Mouse (Mus musculus): ENCODE results near the gene Arhgef18. TPM values are rescaled to one million over a fixed set of nuclear protein-coding genes. Genes with fewer than 3 reads are reported as not detected.

The Arhgef18 gene
- polyA plus RNA-seq, 1 experiment from 2014 or later, result 6.6 TPM

DNA sequence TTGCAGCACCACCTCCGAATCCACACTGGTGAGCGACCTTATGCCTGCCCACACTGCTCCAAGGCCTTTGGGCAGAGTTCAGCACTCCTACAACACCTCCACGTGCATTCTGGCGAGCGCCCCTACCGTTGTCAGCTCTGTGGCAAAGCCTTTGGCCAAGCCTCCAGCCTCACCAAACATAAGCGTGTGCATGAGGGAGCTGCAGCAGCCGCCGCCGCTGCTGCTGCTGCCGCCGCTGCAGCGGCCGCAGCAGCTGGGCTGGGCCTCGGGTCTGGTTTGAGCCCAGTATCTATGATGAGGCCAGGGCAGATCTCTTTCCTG is 103.6 kb downstream of the Arhgef18 start:
- H3K9me3 ChIP-seq, result no peaks in the 10 kb centered on the region
- no peak overlapping the region for H3K9ac ChIP-seq
- H3K27ac ChIP-seq, result no peak overlapping the region
- 90% methylated on average over 15 of the region's 15 CpGs for WGBS
- no peak for ATAC-seq
- H3K4me2 ChIP-seq (replicated peaks), result no peak overlapping the region
- H3K36me3 ChIP-seq, result peaks cover 18% of the 10 kb centered on the region
- no peaks in the 10 kb centered on the region for H3K27me3 ChIP-seq (replicated peaks)
- no peak overlapping the region for H3K4me3 ChIP-seq (replicated peaks)
- peaks cover 12% of the 10 kb centered on the region for H3K4me1 ChIP-seq (replicated peaks)

DNA sequence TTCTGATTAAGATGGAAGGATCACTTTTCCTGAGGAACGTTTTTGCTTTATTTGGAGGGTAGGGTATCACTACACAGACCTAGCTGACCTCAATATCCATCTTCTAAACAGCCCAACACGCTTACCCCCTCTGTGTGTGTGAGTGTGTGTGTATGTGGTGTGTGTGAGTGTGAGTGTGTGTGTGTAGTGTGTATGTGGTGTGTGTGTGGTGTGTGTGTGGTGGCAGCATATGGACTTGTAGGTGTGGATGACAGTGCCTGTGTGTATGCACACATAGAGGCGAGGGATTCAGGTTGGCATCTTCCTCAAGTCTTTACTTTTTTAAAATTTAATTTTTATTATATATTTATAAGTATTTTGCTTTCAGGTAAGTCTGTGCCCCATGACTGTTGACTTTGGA is 105.8 kb downstream of the Arhgef18 start:
- Histone ChIP-seq H3K9ac (no peak overlapping the region), H3K27me3 (replicated peaks) (no peaks in the 10 kb centered on the region), H3K4me3 (replicated peaks) (no peak overlapping the region), H3K4me1 (replicated peaks) (peaks cover 12% of the 10 kb centered on the region), H3K27ac (no peak overlapping the region), H3K4me2 (replicated peaks) (no peak overlapping the region), H3K9me3 (no peaks in the 10 kb centered on the region), H3K36me3 (peaks cover 18% of the 10 kb centered on the region)
- WGBS, result 87% methylated on average over 3 of the region's 3 CpGs
- no peak for ATAC-seq

GRCm38 (mm10) chr8:3499751-3500150 is 106.9 kb downstream of the Arhgef18 start:
- Histone ChIP-seq H3K9me3 (no peaks in the 10 kb centered on the region), H3K9ac (peak overlapping the region; percentile 57), H3K27ac (peak overlapping the region; percentile 82), H3K4me3 (replicated peaks) (peak overlapping the region; percentile 86), H3K36me3 (peaks cover 17% of the 10 kb centered on the region), H3K4me2 (replicated peaks) (peak overlapping the region; percentile 70), H3K27me3 (replicated peaks) (no peaks in the 10 kb centered on the region), H3K4me1 (replicated peaks) (peaks cover 6% of the 10 kb centered on the region)
- WGBS, result 1% methylated on average over 8 of the region's 8 CpGs
- ATAC-seq, result peak; percentile 29

GRCm38 (mm10) chr8:3500235-3501090 is 107.7 kb downstream of the Arhgef18 start, which contains the start of gene Mcoln1:
Gene Mcoln1, plus strand, starts transcription at chr8:3500457.
- peaks cover 13% of the 10 kb centered on the region for H3K36me3 ChIP-seq
- no peaks in the 10 kb centered on the region for H3K9me3 ChIP-seq
- H3K27me3 ChIP-seq (replicated peaks), result no peaks in the 10 kb centered on the region
- peak within 1 kb of the TSS; percentile 82 for H3K27ac ChIP-seq
- peak within 1 kb of the TSS; percentile 86 for H3K4me3 ChIP-seq (replicated peaks)
- peak; percentile 93 for ATAC-seq
- peak within 1 kb of the TSS; percentile 74 for H3K9ac ChIP-seq
- H3K4me2 ChIP-seq (replicated peaks), result peak within 1 kb of the TSS; percentile 70
- H3K4me1 ChIP-seq (replicated peaks), result peaks cover 6% of the 10 kb centered on the region
- under 1% methylated on average over 70 of the region's 70 CpGs for WGBS

DNA sequence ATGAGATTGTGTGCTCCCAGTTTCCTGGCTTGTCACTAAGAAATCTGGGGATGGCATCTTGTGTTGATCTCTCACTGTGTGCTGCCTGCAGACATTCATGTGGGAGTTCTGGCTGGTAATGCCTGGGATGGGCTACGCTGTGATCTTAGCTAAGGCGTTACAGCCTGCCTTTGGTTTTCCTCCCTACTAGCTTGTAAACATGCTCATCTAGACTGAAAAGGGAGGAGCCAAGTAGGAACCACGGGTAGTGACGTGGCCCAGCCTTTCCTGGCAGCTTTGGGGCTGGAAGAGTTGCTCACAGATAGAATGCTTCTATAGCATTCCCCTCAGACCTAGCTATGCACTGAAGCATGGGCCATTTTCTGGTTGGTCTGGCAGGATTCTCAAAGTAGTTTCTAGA is 109.4 kb downstream of the Arhgef18 start:
- no peaks in the 10 kb centered on the region for H3K9me3 ChIP-seq
- no peaks in the 10 kb centered on the region for H3K27me3 ChIP-seq (replicated peaks)
- no peak overlapping the region for H3K4me2 ChIP-seq (replicated peaks)
- H3K4me1 ChIP-seq (replicated peaks), result peaks cover 6% of the 10 kb centered on the region
- WGBS, result 59% methylated on average over 4 of the region's 4 CpGs
- H3K9ac ChIP-seq, result peak overlapping the region; percentile 15
- H3K27ac ChIP-seq, result no peak overlapping the region
- no peak for ATAC-seq
- peaks cover 13% of the 10 kb centered on the region for H3K36me3 ChIP-seq
- no peak overlapping the region for H3K4me3 ChIP-seq (replicated peaks)

Other genes starting within 250 kb of the Arhgef18 start
- 31.8 and 38.6 TPM in 2 replicates for gene Insr, start 113.4 kb upstream of the Arhgef18 start, polyA plus RNA-seq (2015; fragmentation: Nextera tagmentation; extraction: Ambion mirVana)
- 0.19 and 0.21 TPM in 2 replicates for gene A430078G23Rik, start 39.6 kb upstream of the Arhgef18 start, polyA plus RNA-seq (2015; fragmentation: Nextera tagmentation; extraction: Ambion mirVana)
- gene Pex11g, start 74.7 kb downstream of the Arhgef18 start, polyA plus RNA-seq (2015; fragmentation: Nextera tagmentation; extraction: Ambion mirVana), result 8.9 and 15.2 TPM in 2 replicates
- not detected in 2 replicates for gene Tex45, start 77.9 kb downstream of the Arhgef18 start, polyA plus RNA-seq (2015; fragmentation: Nextera tagmentation; extraction: Ambion mirVana)
- gene Zfp358, start 100.1 kb downstream of the Arhgef18 start, polyA plus RNA-seq (2015; fragmentation: Nextera tagmentation; extraction: Ambion mirVana), result 31.3 and 32.6 TPM in 2 replicates
- 52.4 and 60.9 TPM in 2 replicates for gene Mcoln1, start 107.5 kb downstream of the Arhgef18 start, polyA plus RNA-seq (2015; fragmentation: Nextera tagmentation; extraction: Ambion mirVana)
- gene Pnpla6, start 122.4 kb downstream of the Arhgef18 start, polyA plus RNA-seq (2015; fragmentation: Nextera tagmentation; extraction: Ambion mirVana), result 34.4 and 36.7 TPM in 2 replicates
- 5.0 and 5.1 TPM in 2 replicates for gene C330021F23Rik, start 175.0 kb downstream of the Arhgef18 start, polyA plus RNA-seq (2015; fragmentation: Nextera tagmentation; extraction: Ambion mirVana)
- gene Camsap3, start 194.3 kb downstream of the Arhgef18 start, polyA plus RNA-seq (2015; fragmentation: Nextera tagmentation; extraction: Ambion mirVana), result 21.0 and 24.4 TPM in 2 replicates
- gene Xab2, start 228.3 kb downstream of the Arhgef18 start, polyA plus RNA-seq (2015; fragmentation: Nextera tagmentation; extraction: Ambion mirVana), result 45.2 and 50.9 TPM in 2 replicates
- gene Pet100, start 228.5 kb downstream of the Arhgef18 start, polyA plus RNA-seq (2015; fragmentation: Nextera tagmentation; extraction: Ambion mirVana), result 89.9 and 93.4 TPM in 2 replicates
- 0.10 TPM in 1 of 2 replicates, not detected in the other for gene Pcp2, start 232.5 kb downstream of the Arhgef18 start, polyA plus RNA-seq (2015; fragmentation: Nextera tagmentation; extraction: Ambion mirVana)
- gene Stxbp2, start 237.9 kb downstream of the Arhgef18 start, polyA plus RNA-seq (2015; fragmentation: Nextera tagmentation; extraction: Ambion mirVana), result 110 and 123 TPM in 2 replicates

All from intestine, embryonic 15.5 days (tissue).